Mouse (Mus musculus) MEL (cell line): ENCODE data around the gene Eva1b.

ENCODE experiments used
- CHD1 ChIP-seq: IDR thresholded peaks from 2 replicates; pipeline ENCODE4 v1.6.1; 2012; ENCODE audit warnings: low read depth, mild to moderate bottlenecking, inconsistent platforms, low read length, improper control_type of control experiment
- CTCF ChIP-seq, 3 experiments: IDR thresholded peaks in 2 of 3; conservative IDR thresholded peaks in 1 of 3; 2 replicates each; pipeline ENCODE4 v1.5.1; 2011 to 2012; ENCODE audit warnings: low read length in 3 of 3, low read depth in 2 of 3, mild to moderate bottlenecking in 2 of 3, improper control_type of control experiment in 1 of 3, inconsistent platforms in 1 of 3, mixed read lengths in 1 of 3, moderate library complexity in 1 of 3; ENCODE audit not compliant: control insufficient read depth in 1 of 3, insufficient read depth in 1 of 3, poor library complexity in 1 of 3, severe bottlenecking in 1 of 3
- HCFC1 ChIP-seq: IDR thresholded peaks from 2 replicates; pipeline ENCODE4 v1.6.1; 2012; ENCODE audit warnings: low read depth, mild to moderate bottlenecking, inconsistent platforms, low read length, improper control_type of control experiment, moderate library complexity
- MAX ChIP-seq: IDR thresholded peaks from 2 replicates; pipeline ENCODE4 v1.6.1; 2011; ENCODE audit warnings: low read length, improper control_type of control experiment
- POLR2A ChIP-seq, 2 experiments: IDR thresholded peaks; 2 replicates each; pipeline ENCODE4 v1.6.1; 2011 to 2012; ENCODE audit warnings: low read length in 2 of 2, mild to moderate bottlenecking in 2 of 2, control low read depth in 1 of 2, improper control_type of control experiment in 1 of 2, low read depth in 1 of 2, moderate library complexity in 1 of 2; ENCODE audit not compliant: control insufficient read depth in 1 of 2, insufficient read depth in 1 of 2, poor library complexity in 1 of 2
- POLR2AphosphoS5 ChIP-seq: IDR thresholded peaks from 2 replicates; pipeline ENCODE4 v1.6.1; 2012; ENCODE audit warnings: low read depth, borderline replicate concordance, mild to moderate bottlenecking, inconsistent platforms, low read length, moderate library complexity, mixed read lengths
- SIN3A ChIP-seq: IDR thresholded peaks from 2 replicates; pipeline ENCODE4 v1.6.1; 2012; ENCODE audit warnings: low read length, improper control_type of control experiment, inconsistent platforms
- SMC3 ChIP-seq: IDR thresholded peaks from 2 replicates; pipeline ENCODE4 v1.6.1; 2011; ENCODE audit warnings: low read depth, low read length, improper control_type of control experiment
- UBTF ChIP-seq: IDR thresholded peaks from 2 replicates; pipeline ENCODE4 v1.6.1; 2012; ENCODE audit warnings: low read depth, mild to moderate bottlenecking, inconsistent platforms, low read length, improper control_type of control experiment, moderate library complexity, borderline replicate concordance; ENCODE audit not compliant: insufficient read depth
- USF1 ChIP-seq: IDR thresholded peaks from 2 replicates; pipeline ENCODE4 v1.6.1; 2014; ENCODE audit warnings: low read depth, mild to moderate bottlenecking, inconsistent platforms, low read length, improper control_type of control experiment, moderate library complexity

- TF ChIP-seq CTCF (IDR thresholded peaks at IDR 0.05 in 2 of 3, conservative IDR thresholded peaks at IDR 0.05 in 1 of 3; ENCODE audit: control insufficient read depth in 1 of 3, insufficient read depth in 1 of 3, low read depth in 2 of 3, low read length in 3 of 3, poor library complexity in 1 of 3, severe bottlenecking in 1 of 3) (peak; percentile 66 to 97 (median 76)), SIN3A (no peak), USF1 (no peak), SMC3 (peak; percentile 55), MAX (no peak), HCFC1 (no peak), CHD1 (no peak), POLR2A (IDR thresholded peaks at IDR 0.05; ENCODE audit: control insufficient read depth in 1 of 2, insufficient read depth in 1 of 2, low read depth in 1 of 2, low read length in 2 of 2, poor library complexity in 1 of 2) (no peak), UBTF (no peak), POLR2AphosphoS5 (no peak)
These were observed 9.1 kb downstream of the Eva1b start for GRCm38 (mm10) chr4:126156617-126157016.
